Mouse (Mus musculus) heart, adult 9 months (tissue): ENCODE data around the gene Pcbp1.
"Not testable (repeated sequence)": the region's sequence is repeated elsewhere in the genome, so short reads cannot be mapped to it uniquely, and the experiment has no call there.

Experiments
- DNase-seq, 2 experiments: peaks; one replicate each; pipeline ENCODE4 v3.0.0; 2022; ENCODE audit warnings: low spot score in 2 of 2

Gene Pcbp1

DNA sequence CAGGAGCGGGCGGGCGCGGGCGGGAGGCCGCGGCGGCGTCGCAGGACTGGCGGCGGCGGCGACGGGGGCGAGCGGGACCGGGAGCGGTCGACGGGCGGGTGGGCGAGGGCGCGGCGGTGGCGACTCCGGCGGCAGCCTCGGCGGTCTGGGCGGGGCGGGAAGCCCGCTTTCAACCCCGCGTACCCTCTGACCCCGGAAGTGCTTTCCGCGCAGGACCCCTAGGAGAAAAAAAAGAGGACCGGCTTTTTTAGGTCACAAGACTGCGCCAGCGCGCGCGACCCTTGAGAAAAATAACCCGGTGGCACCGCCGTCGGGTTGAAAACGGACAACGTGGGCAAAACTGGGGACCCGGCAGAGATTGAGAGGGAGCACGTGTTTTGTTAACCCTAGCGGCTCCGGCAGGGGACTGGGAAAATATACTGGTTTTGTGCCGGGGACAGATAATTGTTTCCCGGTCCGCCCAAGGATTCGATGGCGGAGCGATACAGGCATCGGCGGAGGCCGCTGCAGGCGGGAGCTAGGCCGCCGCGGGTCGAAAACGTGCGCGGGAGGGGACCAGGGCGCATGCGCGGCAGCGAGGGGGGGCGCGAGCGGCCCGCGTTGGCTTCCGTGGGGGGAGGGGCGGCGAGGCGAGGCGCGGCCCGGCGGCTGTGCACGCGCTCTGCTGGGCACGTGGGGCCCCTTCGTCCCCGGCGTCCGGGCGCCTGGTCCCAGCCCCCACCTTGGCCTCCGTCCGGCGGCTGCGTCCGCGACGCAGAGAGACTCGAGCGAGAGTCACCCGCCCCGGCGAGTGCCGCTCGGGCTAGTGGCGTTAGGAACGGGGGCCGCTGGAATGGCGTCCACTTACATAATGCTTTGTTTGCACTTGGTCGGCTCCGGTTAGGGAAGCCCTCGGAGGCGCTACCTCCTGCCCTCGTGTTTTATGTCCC lies at the start of gene Pcbp1:
TSS of gene Pcbp1 (minus strand) at position 290 of the 929 bp plus-strand sequence.
- DNase-seq, result peak; percentile 95

DNA sequence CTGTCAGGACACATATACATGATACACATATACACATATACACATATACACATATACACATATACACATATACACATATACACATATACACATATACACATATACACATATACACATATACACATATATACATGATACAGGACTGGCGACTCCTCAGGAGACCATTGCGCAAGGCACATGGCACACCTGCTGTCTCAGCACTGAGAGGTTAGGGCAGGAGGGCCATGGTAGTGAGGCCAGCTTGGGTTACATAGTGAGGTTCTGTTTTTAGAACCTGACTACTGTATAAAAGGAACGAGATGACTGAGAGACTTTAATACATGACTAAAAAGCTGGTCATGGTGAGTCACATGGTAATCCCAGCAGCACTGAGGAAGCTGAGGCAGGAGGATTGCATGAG lies 48.4 kb upstream of the Pcbp1 start:
- no peak for DNase-seq

DNA sequence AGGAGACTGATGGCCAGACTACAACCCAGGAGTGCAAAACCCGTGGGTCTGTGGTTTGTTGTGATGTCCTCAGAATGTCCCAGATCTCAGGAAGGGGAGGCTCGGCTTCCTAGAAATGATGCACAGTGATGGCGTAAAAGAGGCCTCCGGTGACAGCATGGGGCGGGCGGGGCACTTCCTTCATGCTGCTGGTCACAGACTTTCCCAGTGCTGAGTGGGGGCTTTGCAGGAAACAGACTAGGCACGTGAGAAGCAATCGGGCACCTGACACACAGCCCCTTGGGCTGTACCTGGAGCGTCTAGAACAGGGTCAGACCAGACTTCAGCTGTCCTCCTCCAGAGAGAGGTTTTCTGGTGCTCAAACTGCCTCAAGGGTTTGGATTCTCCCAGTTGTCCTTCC lies 44.7 kb upstream of the Pcbp1 start:
- peak in 1 of 2 experiments; percentile 27 for DNase-seq

DNA sequence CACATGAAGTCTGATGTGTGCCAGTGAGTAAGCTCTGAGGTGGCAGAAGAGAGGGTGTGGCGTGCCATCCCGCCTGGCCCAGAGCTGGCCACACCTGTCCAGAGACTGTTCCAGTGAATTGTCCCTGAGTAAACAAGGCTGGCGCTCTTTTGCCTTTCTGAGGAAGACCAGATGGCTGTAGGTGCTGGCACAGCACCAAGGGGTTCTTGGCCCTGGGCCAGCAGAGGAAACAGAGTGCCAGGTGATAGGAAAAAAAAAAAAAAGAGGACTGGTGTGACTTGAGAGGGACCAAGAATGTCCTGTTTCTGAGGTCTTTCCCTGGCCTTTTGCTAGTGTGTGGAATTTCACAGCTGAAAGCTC lies 43.3 kb upstream of the Pcbp1 start:
- no peak for DNase-seq

DNA sequence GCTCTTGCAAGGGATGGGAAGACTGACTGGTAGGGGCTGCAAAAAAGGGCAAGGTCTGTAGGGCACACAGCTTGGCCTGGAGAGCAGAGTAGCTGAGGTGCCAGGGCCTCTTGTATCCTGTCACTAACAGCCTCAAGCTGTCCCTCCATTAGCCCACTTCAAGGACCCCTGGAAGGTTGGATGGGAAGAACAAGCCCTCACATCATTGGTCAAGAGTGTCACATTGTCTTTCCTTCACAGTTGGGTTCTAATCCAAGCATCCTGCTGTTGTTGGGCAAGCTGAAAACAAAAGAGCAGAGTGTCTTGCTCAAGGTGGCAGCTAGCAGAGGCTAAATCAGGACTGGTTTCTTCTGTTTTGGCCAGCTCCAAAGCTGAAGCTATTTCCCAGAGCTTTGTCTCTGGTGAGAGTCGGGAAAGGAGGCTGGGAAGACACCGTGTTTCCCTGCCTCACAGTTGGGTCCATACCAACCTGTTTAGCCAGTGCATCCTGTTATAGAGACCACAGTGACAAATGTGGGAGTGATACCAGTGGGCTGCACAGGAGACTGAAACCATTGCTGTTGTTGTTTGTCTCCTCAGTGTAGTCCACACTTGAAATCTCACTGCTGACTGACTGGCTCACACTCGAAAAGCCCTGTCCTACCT lies 42.8 kb upstream of the Pcbp1 start:
- no peak for DNase-seq

DNA sequence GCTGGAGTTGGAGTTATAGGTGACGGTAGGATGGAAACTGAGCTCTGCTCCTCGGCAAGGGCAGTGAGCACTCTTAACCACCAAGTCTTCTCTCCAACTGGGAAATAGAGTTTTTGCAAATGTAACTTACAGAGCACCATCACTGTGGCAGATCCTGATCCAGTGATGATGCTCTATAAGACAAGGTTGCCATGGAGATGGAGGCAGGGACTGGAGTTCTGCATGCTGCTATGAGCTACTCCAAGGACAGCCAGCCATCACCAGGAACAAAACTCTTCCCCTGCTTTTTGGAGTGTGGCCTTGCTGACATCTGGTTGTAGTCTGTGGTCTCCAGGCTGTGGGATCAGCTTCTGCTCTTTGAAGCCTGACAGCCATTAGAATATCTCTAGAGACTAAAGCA lies 39.7 kb upstream of the Pcbp1 start:
- DNase-seq, result no peak

DNA sequence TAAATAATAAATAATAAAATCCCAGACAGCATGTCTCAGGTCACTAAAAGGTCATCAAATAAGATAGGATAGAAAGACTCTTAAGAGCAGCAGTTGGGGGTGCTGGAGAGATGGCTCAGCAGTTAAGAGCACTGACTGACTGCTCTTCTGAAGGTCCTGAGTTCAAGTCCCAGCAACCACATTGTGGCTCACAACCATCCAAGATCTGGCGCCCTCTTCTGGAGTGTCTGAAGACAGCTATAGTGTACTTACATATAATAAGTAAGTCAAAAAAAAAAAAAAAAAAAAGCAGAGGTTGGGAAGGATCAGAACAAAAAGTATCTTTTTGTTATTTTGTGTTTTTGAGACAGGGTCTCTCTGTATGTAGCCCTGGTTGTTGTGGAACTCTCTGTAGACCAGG lies 31.1 kb upstream of the Pcbp1 start:
- not testable (repeated sequence) for DNase-seq

DNA sequence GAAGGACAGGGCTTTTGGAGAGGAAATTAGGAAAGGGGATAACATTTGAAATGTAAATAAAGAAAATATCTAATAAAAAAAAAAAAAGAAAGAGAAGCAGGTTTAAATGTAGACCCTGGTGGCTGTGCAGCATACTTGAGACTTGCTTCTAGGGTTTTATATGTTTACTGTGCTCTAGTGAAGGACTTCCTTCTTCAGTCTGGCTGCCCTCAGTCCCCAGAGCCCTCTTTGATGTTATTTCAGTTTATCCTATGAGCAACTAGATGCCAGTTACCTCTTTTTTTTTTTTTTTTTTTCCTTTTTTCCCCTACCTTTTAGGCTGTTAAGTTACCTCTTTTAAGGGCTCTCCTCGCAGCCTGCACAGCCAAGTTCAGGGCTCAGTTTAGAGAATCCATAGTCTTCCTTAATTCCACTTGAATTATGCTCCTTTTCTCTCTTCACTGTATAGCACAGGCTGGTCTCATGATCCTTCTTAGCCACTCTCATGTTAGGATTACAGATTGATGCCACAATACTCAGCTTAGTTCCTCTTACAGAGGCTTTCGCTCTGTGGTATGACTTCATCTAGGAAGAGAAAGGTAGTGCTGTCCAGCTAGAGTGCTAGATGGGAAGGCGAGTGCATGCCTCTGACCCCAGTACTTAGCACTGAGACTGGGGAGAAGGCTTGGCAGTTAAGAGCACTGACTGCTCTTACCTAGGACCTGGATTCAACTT lies 30.4 kb upstream of the Pcbp1 start:
- DNase-seq, result no peak

DNA sequence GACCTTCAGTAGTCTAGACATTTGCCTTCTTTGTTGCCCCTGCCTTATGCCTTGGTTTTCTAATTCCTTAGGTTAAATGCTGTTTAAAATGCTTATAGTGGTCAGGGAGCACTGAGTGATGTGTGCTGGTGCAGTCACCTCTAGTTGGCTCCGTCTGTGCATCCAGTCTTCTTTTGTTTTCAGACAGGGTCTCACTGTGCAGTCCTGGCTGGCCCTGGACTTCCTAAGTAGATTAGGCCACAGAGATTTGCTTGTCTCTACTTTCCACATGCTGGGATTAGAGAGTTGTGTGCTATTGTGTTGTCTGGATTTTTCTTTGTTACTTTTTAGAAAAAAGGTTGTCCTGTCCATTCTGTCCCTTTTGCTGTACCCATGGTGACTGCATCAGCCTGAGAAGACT lies 24.5 kb upstream of the Pcbp1 start:
- DNase-seq, result no peak

DNA sequence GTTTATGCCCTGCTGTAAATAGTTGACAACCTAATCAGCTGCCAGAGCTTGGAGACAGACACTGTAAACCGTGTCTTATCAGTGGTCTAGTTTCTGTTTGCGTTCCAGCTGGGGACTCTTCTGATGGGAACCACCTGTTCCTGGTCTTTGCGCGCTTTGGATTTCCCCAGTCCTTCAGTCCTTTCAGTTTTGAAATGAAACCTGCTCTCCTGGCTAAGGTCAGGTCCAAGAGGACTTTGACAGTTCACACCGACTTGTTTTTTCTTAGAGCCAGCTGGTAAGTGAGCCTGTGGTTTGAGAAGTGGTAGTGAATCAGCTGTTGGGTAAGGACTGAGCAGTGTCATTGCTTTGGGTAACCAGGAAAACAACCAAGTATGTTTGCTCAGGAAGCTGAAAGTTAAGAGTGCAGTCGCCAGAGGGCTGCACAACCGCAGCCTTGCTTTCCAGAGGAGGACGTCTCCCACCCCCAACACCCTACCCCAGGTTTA lies 21.8 kb upstream of the Pcbp1 start:
- DNase-seq, result peak; percentile 25 to 32

DNA sequence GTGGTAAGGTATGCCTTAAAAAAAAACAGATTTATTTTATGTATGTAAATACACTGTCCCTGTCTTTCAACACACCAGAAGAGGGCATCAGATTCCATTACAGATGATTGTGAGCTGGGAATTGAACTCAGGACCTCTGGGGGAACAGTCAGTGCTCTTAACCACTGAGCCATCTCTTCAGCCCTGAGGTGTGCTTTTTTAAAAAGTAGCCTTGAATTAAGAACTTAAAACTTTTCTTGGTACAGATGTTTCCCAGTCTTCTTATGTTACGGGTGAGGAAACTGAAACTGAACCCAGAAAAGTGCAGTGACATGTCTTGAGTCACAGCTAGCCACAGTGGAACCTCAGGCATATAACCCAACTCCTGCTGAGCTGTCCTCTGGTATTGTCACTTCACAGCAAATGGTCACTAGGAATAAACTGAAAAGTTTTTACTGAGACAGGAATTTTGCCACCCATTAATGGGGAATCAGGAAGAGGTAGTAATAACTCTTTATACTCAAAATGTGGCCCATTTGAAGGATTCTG lies 21.2 kb upstream of the Pcbp1 start:
- no peak for DNase-seq

DNA sequence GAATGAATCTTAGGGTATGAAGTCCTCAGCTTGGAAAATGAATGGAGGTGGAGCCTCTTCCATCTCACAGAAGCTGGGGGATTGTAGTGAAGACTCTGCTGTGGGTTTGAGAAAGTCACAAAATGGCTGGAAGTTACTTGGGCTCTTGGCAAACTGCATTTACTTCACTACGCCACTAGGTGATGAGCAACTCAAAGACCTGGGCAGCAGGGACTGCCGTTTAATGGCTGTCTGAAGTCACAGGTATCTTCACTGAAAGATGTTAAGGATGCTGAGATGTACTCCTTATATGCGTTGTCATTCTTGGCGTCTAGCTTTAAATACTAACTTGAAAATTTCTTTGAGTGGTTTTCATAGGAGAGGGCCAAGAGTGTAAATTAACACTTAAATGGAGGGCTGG lies 19.1 kb upstream of the Pcbp1 start:
- peak in 1 of 2 experiments; percentile 25 for DNase-seq

DNA sequence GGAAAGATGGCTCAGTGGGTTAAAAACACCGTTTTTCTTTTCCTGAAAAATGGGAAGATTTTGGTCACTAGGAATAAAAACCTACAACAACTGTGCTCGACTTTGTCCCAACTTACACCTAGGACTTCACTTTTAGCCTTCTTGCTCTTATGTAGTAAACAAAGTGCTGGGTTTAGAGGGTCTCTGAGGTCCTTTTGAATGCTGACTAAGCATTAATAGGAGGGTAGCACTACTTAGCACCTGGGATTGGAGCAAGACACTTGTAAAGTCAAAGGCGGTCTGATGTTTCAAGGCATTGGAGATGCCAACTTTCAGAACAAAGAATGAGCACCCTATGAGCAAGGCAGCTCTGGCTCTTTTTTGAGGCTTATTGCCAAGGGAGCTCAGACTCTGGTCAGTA lies 17.7 kb upstream of the Pcbp1 start:
- no peak for DNase-seq

DNA sequence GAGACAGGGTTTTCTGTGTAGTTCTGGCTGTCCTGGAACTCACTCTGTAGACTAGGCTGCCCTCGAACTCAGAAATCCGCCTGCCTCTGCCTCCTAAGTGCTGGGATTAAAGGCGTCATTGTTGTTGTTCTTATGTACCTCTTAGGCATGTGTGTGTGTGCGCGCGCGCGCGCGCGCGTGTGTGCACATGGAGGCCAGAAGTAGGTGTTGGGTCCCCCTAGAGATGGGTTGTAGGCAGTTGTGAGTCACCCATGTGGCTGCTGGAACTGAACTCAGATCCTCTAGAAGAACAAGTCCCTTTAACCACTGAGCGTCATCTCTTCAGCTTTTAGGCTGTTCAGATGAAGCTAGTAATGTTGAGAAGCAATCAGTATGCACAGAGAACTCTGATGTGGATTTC lies 16.9 kb upstream of the Pcbp1 start:
- no peak for DNase-seq

DNA sequence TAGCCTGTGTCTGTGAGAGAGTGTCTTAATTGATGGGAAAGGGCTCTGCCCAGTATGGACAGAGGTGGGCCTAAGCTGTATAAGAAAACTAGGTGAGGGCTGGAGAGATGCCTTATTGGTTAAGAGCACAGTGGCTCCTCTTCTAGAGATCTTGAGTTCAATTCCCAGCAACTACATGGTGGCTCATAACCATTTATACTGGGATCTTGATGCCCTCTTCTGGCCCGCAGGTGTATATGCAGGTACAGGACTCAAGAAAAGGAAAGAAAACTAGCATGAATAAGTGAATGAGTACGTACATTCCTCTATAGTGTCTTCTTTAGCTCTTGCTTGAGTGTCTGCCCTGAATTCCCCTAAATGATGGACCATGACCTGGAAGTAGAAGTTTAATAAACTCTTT lies 15.5 kb upstream of the Pcbp1 start:
- DNase-seq, result no peak

DNA sequence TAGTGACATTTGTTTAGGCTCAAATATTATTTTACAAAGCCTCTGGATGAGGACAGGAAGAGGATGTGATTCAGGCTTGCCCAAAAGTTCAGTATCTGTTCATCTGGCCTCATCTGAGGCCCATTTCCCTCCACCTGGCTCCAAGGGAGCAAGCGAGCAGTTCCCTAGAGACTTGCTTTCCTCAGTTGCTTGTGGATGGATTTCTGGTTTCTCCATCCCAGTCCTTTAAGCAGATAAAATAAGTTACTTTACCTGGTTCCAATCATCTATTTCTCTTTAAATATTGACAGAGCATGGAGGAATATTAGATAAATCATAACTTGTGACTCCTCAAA lies 2.3 kb upstream of the Pcbp1 start:
- no peak for DNase-seq

DNA sequence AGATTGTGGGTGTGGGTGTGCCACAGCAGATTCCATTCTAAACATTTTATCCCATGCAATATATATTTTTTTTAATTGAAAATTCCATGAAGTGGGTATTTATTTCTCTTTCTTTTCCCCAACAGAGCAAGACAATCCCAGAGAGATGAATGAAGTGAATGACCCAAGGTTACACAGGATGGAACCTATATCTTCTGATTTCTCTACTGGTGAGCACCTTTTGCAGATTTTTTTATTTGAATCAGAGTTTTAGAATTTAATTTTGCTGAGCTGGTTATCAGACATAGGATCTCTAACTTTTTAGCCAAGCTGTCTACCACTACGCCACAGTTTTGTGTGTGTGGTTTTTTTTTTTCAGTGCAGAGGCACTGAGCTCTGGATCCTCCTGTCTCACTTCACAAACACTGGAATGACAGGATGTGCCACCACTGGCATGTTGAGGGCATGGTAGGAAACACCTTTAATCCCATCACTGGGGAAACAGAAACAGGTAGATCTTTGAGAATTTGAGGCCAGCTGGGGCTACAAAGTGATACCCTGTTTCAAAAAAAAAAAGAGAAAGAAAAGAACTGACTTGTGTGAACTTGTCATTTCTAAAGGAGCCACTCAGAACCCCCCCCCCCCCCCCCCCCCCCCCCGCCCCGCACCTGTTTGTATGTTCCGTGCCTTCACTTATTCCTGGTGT lies 1.8 kb upstream of the Pcbp1 start:
- no peak for DNase-seq

DNA sequence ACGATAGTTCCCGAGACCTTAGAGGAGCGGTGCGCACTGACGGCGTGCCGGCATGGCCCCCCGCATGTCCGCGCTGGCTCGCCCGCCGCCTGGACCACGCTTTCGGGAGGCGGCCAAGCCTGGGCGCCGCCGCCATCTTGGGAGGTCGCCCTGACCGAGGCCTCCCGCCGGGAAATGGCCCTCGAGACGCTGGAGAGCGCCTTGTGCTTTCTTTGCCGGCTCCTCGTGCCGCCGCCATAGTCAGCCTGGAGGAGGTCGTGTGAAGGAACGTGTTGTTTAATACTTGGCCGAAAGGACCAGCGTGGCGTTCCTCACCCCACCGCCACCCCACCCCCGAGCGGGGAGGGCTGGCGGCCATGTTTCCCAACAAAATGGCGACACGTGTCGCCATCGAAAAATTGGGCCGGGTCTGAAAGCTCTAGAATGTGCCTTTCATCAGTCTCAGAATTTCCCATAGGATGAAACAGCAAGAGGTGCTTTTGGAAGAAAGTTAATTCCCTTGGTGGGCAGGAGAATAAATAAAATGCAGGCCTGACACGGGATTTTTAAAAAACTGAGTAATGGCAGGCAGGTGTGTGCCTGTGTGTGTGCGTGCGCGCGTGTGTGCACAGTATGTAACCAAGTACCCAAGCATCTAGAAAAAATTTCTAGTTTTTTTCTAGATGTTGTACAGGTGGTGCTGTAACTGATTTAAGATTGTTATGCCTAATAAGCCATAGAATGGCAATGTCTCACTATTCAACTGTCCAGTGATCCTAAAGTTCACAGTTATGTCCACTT lies 1.0 kb upstream of the Pcbp1 start:
- DNase-seq, result peak; percentile 88 to 89

DNA sequence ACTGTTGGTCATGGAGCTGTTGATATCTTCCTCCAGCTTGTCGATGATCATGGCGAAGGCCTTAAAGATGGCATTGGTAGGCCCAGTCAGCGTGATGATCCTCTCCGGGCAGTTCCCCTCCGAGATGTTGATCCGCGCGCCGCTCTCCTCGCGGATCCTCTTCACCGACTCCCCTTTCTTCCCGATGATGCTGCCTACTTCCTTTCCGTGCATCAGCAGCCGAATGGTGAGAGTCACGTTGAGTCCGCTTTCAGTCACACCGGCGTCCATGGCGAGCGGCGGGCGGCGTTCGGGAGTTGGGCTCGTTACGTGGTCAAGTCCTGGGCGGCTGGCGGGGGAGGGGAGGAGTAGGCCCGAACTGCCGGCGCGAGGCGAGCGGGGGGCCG lies 482 bp downstream of the Pcbp1 start:
- DNase-seq, result no peak

DNA sequence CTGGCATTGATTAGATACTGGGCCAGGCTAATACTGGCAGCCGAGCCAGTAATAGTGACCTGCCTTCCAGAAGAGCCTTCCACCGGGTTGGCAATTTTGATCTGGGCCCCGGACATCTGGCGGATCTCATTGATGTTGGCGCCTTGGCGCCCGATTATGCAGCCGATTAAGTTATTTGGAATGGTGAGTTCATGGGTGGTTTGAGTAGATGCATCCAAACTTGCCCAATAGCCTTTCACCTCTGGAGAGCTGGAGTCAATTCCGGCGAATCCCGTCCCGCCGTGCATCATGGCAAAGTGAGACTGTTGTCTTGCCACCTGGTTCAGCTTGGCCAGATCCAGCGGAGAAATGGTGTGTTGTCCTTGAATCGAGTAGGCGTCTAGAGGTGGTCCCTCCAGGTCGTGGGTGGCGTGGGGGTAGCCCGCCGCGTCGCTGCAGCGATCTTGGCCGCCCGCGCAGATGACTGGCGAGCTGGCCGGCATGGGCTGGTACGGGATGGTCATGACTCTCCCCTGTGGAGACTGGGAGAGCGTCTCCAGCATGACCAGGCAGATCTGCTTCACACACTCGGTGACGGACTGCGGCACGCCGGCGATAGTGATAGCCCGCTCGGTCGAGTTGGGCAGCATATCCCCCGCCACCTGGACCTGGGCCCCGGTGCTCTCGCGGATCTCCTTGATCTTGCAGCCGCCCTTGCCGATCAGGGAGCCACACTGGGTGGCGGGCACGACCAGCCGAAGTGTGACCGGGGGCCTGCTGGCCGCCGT lies 1.1 kb downstream of the Pcbp1 start:
- peak; percentile 32 to 37 for DNase-seq
